Mouse (Mus musculus): Measurements from ENCODE around the gene Akt1s1. TPM values are rescaled to one million over a fixed set of nuclear protein-coding genes. Genes with fewer than 3 reads are reported as not detected.
"Not testable (repeated sequence)": the region's sequence is repeated elsewhere in the genome, so short reads cannot be mapped to it uniquely, and the experiment has no call there.

Gene Akt1s1
- polyA plus RNA-seq, 1 experiment = 93.8 TPM

DNA sequence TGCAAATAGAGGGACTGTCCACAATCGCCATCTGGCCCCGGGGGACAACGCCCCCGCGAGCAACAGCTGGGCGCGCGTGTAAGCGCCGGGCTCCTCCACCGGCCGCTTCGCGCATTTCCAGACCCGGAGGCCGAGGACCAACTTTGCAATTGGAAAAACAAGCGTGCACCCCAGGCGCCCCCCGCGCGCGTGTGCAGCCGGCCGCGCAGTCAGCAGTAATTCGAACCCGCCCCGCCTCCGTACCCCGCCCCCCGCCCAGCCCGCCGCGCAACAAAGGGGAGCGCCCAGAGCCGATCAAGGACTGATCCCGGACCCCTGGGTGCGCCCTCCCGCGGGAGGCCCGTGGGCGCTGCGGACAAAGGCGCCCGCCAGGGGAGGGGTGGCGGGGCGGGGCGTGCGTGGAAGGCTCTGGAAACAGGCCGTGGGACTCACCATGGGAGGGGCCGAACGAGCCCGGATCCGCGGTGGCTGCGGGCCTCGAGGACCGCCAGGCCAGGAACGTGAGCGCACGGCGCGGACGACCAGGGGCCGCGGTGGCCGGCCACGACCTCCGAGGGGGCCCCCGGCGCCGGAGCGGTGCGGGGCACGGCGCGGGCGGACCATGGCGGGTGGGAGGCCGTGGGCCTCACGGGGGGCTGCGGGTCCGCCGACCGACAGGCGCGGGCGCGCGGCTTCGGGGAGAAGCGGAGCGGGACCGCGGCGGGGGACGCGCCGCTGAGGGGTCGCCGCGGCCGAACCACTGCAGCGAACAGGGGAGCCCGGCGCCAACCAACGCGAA, 20.3 kb downstream of the Akt1s1 start:
- peak; percentile 77 for DNase-seq (ENCODE audit: low spot score)

DNA sequence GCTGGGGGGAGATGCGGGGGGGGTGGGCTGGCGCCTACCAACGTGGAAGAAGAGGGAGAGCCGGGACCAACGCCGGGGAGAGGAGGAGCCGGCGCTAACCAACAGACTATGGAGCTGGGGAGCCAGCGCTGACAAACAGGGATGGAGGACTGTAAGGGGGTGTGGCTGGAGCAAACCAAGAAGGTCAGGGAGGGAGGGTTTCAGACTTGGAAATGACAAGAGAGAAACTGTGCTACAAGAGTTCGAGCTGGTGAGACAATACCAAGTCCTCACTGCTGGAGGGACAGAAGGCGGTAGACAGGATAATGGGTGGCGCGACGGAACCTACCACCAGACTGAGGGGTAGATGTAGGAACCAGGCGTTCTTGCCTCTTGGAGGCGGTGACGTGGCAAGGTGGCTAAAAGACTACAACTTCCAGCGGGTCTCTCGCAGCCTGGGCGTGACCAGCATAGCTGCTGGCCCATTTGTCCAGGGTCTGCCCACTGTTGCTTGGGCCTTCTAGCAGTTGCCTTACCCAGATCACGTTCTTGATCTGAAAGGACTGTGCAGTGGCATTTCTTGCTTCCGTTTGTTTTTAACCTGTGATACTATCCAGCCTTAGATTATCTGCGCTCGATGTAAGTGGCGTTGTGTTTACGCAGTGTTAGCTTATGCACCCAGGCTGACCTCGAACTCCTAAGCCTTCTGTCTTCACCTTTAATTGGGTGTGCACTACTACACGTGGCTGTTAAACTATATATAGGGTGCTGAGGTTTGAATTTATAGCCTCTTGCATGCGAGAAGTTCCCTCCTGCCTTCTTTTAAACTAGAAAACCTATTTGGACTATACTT, 21.1 kb downstream of the Akt1s1 start, which contains the start of gene Ptov1:
Gene Ptov1 (minus strand): TSS at position 92 of the 832 bp plus-strand sequence.
- peak; percentile 73 for DNase-seq (ENCODE audit: low spot score)

DNA sequence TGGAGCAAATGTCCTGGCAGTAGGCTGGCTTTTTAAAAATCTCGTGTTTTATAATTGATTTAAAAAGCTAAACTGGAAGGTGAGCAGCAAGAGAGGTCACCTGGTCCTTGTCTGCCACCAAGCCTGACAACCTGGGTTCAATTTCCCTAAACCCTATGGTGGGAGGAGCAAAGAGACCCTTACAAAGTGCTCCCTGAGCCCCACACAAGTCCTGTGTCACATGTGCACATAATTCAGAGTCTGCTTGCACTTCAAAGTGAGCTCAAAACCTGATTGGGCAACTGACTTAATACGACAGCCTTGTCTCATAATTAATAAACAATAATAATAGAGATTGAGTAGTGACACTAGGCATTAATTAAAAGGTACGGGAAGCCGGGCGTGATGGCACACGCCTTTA, 21.8 kb downstream of the Akt1s1 start:
- no peak for DNase-seq (ENCODE audit: low spot score)

DNA sequence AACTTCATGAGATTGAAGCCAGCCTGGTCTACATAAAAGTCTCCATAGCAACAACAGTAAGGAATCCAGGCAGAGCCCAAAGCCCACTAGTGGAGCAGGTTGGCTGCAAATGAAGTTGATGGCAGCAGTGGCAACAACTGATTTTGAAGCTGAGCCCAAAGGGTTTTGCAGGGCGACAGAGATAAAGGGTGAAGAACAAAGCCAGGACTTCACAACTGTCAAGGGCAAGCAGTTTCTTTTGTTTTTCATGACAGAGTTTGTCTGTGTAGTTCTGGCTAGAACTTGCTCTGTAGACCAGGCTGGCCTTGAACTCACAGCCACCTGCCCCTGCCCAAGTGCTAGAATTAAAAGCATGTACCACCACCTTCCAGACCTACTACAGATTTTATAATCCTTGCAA, 22.4 kb downstream of the Akt1s1 start:
- no peak for DNase-seq (ENCODE audit: low spot score)

DNA sequence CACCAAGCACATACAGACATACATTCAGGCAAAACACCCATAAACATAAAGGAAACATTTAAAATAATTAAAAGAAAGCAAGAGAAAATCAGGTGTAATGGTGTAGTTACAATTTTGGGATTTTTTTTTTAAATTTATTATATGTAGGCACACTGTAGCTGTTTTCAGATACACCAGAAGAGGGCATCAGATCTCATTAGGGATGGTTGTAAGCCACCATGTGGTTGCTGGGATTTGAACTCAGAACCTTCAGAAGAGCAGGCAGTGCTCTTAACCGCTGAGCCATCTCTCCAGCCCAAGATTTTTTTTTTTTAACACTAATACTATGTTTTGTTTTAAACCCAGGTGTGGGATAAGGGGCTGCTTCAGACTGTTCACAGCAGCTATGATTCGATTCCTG, 23.0 kb downstream of the Akt1s1 start:
- not testable (repeated sequence) for DNase-seq (ENCODE audit: low spot score)

DNA sequence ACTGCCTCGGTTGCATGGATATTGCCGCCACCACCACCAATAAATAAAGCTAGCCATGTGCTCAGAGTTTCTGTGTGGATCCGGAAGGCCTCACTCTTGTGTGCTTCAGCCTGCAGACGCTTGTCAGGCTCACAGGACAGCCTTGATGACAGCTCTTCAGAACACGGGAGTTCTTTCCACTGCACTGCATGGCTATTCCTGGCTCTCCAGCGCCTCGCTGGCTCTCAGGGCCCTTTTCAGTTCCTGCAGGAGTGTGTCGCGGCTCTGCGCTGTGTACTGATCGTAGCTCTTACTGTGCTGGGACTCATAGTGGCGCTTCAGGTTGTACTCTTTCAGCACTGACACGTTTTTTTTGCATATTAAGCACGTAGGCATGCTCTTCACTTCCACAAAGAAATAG, 29.0 kb downstream of the Akt1s1 start:
- no peak for DNase-seq (ENCODE audit: low spot score)

DNA sequence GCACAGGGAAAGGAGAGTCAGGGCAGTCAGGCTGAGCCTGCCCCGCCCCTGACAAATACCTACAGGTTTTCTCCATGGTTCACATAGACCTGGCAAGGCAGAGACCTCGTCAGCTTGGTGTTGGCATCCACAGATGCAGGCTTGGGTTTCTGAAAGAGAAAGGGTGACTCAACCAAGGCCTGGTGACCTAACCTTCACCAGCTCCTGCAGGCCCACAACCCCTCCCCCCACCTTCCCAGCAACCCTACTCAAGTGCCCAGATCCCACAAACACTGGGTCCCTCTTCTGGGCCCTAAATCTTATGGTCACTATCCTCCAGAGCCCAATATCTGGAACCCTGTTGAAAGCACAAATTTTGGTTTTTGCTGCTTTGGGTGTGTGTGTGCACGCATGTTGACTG, 34.2 kb downstream of the Akt1s1 start:
- no peak for DNase-seq (ENCODE audit: low spot score)

DNA sequence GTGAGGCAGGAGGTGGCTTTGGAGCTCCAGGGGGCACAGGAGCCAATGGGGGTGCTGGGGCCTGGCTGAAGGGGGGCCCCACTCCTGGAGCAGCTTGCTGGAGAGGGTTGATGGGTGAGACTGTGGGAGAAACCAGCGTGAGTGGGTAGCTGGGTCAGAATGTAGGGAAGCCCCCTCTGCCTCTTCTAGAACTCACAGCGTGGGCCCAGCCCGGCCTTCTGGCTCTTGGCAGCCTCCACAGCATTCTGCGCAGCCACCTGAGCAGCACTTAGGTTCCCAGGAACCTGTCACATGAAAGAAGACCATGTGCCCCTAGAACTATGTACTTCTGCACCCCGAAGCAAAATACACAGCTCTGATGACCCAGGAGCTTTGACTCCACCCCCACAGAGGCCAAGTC, 35.8 kb downstream of the Akt1s1 start:
- no peak for DNase-seq (ENCODE audit: low spot score)

DNA sequence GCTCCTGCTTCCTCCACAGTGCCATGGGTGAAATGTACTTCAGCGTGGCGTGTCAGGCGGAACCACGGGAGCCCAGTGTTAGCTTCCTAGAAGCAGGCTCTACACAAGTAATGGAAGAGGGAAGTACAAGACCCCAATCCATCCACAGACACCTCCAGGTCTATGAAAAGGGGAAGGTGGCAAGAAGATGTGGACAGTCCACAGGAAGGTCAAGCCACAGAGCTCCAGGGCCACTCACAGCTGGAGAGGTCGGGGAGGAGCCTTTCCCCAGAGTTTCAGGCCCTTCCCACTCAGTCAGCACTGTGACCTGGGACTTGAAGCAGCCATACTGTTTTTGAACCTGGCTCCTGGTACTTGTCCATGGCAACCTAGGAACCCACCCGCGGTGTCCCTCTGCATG, 38.2 kb downstream of the Akt1s1 start:
- no peak for DNase-seq (ENCODE audit: low spot score)

DNA sequence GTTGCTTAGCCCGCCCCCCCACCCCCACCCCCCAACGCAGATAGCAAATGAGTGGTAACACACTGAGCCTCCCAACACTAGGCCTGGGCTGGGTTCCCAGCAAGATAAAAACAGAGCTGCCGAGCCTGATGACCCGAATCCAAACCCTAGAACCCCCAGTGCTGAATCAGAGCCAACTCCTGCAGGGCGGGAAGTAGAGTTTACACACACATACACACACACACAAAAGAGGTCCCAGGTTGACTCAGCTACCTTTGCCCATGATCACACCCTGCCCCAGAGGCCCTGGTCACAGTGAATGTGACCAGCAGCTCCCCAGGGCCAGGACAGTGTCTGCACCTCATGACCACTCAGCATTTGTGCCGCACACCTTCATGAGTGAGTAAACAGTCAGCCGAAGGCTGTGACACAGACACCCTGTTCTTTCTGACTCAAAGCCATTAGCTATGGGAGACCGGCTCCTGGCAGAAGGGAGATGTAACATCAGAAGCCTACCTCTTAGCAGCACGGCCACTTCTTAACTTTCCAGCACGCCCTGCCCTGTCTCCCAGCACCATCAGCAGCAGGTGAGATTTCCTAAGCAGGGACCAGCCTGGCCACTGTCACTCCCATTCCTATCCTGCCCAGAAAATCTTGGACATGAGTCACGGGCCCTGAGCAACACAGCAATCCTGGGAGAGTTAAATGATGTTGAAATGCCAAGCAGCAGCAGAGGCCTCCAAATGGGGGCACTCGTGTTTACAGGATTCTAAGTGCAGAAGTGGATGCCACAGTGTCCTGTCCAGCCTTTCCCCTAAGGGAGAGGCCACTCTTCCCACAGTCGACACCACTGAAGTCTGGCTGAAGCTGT, 39.7 kb downstream of the Akt1s1 start:
- no peak for DNase-seq (ENCODE audit: low spot score)

DNA sequence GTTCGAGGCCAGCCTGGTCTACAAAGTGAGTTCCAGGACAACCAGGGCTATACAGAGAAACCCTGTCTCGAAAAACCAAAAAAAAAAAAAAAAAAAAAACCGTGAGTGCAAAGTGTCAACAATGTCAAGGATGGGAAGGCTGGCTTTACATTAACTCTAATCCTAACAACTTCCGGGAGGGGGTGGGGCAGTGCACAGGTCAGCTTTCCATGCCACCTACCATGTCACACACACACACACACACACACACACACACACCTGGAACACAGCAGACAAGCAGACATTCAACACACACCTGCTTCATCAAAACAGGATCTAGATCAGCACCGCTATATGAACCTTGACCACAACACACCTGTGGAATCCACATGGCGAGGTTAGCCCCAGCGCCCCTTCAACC, 41.4 kb downstream of the Akt1s1 start:
- DNase-seq (ENCODE audit: low spot score) = no peak

DNA sequence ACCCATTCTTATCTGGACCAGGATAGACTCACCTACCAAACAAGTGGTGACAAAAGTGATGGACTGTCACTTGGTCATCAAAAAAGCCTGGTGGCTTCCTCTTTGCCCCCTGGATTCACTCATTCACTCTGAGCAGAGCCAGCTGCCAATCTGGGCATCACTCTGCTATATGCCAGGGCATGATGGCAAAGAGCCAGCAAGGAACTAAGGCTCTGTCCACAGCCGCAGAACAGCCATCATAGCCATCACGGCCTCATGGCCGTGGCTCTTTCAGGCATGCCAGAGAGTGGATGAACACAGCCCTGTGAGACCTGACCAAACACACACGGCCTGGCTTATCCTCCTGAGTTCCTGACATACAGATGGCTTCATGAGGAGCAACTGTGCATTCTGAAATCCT, 41.9 kb downstream of the Akt1s1 start:
- no peak for DNase-seq (ENCODE audit: low spot score)

DNA sequence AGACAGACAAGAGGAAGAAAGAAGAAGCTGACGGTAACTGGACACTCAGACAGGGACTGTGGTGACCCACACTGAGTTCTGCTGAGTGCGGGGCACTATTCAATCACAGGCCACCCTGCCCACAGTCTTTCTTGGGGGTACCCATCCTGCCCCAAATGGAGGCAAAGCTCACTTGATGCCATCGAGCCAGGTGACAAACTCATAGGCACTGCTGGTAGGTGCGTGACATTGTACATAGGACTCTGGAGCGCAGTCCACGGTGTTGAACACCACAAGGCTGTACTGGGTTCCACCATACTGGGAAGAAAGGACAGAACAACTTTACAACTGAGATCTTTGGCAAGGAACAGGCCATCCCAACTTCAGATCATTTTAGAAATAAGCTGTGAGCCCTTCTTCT, 42.8 kb downstream of the Akt1s1 start:
- DNase-seq (ENCODE audit: low spot score) = no peak

DNA sequence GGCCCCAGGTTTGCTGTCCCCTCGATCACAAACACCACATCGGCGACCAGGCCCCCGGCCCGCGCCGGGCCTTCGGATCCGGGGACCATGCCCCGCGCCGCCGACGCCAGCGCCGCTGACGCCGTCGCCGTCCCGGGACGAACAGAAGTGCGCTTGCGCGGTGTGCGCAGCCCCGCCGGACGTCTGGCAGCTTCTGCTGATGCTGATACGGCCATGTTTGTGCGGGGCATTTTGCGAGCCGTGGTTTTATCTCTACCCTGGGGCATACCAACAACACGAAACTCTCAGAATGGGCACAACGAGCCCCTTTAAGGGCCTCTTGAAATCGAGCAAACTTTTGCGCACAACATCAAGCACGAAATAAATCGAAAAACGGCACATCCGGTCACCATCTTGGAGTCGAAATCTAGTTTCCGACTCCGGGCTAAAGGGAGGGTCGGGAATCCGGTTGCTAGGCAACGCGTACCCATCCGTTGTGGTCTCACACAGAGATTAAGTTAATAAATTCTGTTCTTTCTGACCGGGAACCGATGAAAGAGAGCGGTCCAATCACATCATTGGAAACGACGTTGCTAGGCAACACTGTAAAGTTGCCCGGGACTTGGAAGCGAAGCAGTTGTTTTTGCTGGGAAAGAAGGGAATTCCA, 43.6 kb downstream of the Akt1s1 start, which contains the start of gene Med25:
Gene Med25 (minus strand): TSS at position 437 of the 646 bp plus-strand sequence.
- DNase-seq (ENCODE audit: low spot score) = peak; percentile 79

DNA sequence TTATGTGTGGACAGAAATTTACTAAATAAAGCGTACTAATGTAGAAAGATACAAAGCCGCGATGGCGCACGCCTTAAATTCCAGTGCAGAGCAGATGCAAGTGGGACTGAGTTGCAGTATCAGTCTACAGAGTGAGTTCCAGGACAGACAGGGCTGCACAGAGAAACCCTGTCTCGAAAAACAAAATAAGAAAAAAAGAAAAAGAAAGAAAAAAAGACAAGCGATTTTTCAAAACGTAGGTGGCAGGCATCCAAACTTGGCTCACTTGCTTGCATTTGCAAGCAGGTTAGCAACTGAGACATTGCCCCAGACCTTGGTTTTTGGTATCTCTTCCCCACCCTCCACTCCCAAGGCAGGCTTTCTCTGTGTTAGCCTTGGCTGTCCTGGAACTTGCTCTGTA, 44.4 kb downstream of the Akt1s1 start:
- DNase-seq (ENCODE audit: low spot score) = no peak

DNA sequence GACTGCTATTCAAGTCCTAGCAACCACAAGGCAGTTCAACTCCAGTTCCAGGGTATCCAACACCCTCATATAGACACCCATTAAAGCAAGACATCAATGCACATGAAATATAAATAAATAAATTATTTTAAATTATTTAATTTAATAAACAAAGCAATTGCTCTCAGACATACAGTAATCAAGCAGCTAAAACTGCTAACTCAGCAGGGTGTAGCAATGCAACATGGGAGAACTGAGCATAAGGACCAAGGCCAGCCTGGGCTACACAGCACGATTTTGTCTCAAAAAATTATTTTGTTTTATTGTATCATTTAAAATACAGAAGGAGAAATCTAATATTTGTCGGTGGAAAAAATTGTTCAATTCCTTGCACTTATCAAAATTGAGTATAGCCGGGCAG, 45.4 kb downstream of the Akt1s1 start:
- DNase-seq (ENCODE audit: low spot score) = no peak

DNA sequence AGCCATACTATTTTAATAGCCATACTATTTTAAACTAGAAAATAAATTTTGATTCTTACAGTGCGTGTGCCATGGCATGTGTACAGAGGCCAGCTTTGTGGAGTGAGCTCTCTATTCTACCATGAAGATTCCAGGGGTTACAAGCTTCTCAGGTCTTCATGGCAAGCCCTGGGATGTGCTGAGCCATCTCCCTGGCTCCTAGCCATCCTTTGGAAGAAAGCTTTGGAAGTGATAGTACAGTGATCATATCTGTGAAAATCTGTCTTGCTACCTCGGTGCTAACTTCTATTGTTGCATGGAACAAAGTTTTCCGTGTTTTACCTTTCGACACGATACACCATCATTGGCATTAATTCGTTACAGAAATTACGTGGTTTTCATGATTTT, 46.4 kb downstream of the Akt1s1 start:
- DNase-seq (ENCODE audit: low spot score) = no peak

DNA sequence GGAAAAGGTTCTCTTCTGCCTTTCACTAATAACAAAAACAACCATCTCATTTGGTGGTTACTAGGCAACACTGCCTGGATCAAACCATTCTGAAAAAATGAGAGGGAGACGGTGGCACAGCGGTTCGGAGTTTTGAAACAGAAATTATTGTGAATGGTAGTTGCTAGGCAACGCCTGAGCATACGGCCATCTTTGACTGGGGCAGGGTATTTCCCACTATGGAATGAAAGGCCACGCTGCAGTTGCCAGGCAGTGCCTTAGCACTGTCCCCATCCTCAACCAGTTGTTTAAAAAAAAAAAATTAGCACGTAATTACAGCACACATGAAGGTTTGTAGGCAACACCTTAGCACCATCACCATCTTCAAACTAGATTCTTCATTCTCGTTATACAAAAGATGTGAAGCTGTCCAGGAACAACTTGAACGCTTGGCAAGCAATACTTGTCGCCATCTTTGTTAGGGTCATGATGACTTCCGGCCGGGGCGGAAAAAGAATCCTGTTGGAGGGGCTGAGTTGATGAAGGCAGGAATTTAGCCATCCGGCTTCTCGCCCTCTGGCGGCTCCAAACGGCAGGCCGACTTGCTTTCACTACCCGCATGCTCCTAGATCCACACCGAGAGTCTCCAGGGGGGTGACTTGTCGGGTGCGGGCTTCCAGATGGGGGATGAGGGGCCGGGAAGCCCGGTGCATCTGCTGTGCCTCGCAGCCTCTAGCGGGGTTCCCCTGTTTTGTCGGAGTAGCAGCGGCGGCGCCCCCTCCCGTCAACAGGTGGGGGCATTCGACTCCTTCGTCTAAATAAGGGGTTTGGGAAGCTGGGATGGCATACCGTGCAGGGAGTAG, 47.0 kb downstream of the Akt1s1 start, which contains the start of gene Fuz:
Gene Fuz (plus strand): TSS at position 487 of the 842 bp plus-strand sequence.
- DNase-seq (ENCODE audit: low spot score) = peak; percentile 72

DNA sequence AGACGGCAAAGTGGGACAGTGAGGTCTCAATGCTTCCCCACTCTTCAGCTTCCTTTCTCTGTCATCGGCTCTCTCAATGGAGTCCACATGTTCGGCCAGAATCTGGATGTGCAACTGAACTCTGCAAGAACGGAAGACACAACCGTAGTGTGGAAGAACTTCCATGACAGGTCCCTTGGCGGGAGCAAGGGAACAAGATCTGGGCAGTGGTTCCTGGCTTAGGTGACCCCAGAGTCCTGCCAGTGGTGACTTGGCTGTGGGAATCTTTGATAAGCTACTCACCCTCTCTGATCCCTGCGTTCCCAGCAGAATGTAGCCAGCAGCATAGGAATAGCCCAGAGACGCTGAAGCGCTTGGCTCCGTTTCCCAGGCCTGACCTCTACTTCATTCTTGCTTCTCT, 47.7 kb downstream of the Akt1s1 start:
- DNase-seq (ENCODE audit: low spot score) = no peak

DNA sequence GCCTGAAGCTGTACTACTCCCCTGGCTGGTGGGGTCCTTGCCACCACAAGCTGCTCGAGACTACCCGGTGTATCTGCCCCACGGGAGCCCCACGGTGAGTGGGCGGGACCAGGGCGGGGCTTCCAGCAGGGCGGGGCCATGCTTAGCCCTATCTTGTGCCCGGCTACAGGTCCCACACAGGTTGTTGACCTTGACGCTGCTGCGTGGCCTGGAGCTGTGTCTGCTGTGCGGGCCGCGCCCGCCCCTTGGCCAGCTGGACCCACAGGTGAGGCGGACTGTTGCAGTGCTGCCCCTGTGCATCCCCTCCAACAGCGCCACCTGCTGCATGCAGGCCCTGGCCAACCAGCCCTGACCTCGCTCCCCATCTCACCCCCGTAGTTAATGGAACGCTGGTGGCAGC, 49.8 kb downstream of the Akt1s1 start:
- DNase-seq (ENCODE audit: low spot score) = no peak

DNA sequence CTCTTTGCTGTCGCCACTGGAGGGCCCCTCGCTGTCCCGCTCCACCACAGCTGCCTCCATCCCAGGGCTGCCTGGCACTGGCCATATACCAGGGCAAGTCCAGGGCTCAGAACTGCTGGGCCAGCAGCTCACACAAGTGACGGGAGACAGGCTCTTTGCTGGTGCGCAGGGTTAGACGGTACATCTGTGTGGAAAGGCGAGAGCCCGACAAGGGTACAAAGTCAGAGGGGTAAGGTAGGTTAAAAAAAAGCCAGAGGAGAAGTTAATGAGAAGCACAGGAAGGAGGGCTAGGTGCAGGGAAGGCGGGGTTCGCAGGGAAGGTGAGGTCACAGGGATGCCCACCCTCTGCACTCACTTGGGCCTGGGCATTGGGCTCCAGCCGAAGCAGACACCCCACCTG, 51.8 kb downstream of the Akt1s1 start:
- no peak for DNase-seq (ENCODE audit: low spot score)

All from urinary bladder, adult 2 months (tissue).